Mouse (Mus musculus): Measurements from ENCODE around the gene Nkpd1. TPM values are rescaled to one million over a fixed set of nuclear protein-coding genes. Genes with fewer than 3 reads are reported as not detected.

Nkpd1 gene
- polyA plus RNA-seq, 2 experiments = 0.01 TPM; not detected in 1

DNA sequence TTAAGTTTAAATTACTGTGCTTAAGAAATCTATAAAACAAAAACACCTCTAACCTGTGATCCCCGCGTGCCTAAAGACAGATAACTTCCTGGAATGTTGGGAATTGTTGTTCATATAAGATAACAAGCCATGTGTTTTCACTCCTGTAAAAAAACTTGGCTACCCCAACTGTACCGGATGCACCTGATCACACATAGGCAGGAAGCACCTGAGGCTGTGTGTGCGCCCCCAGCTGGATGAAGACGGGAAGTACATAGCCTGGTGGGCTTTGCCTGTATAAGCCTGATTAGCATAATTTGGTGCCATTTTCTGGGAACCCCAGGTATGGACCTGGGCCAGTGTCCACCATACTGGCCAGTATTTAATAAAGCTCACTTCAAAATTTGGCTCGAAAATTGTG lies 25.9 kb downstream of the Nkpd1 start:
- Histone ChIP-seq H3K27me3 (ENCODE audit: control insufficient read depth, insufficient read depth, low read length) (no peaks in the 10 kb centered on the region), H3K4me2 (ENCODE audit: low read depth) (no peak overlapping the region), H3K4me1 (replicated peaks; ENCODE audit: control insufficient read depth in 2 of 2, insufficient read depth in 2 of 2, low read length in 1 of 2) (peaks cover 0 to 9% of the 10 kb centered on the region in 2 experiments), H3K36me3 (replicated peaks; ENCODE audit: control insufficient read depth, insufficient read depth, low read depth) (no peaks in the 10 kb centered on the region; the same call in none of the 2 replicates), H3K27ac (no peak overlapping the region), H3K4me3 (ENCODE audit: insufficient read depth in 1 of 2, low read depth in 2 of 2, low read length in 2 of 2) (no peak overlapping the region), H3K9ac (replicated peaks) (no peak overlapping the region), H3K9me3 (ENCODE audit: control insufficient read depth, low read length) (no peaks in the 10 kb centered on the region)
- peak; percentile 73 for TF ChIP-seq CTCF (IDR thresholded peaks at IDR 0.05; ENCODE audit: low read depth)
- TF ChIP-seq EP300 (IDR thresholded peaks at IDR 0.05; ENCODE audit: low read depth) = no peak
- ATAC-seq (ENCODE audit: insufficient read depth) (no peak), DNase-seq (ENCODE audit: low read depth in 3 of 3, low spot score in 3 of 3) (no peak)
- 45% methylated on average over 6 of the region's 6 CpGs for WGBS (ENCODE audit: insufficient replicate concordance)

DNA sequence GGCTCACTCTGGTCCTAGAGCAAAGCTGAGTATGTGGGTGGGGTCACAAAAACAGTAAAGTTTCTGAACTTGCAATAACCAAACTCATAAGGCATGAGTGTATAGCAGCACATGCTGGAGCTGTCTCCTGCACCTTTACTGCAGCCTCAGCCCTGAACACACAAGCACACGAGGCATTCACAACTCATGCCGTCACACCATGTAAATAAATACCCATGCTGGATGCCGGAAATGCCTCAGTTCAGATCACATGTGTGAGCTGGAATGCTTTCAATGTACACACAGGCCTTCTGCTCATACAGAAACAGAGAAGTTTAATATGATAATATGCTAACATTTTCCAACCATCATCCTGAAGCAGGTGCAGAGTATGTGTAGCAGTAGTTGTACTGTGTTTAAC lies 28.4 kb downstream of the Nkpd1 start:
- H3K36me3 ChIP-seq (replicated peaks; ENCODE audit: control insufficient read depth, insufficient read depth, low read depth) = no peaks in the 10 kb centered on the region; the same call in 1 of the 2 replicates
- H3K4me1 ChIP-seq (replicated peaks; ENCODE audit: control insufficient read depth in 2 of 2, insufficient read depth in 2 of 2, low read length in 1 of 2) = peaks cover 0 to 11% of the 10 kb centered on the region in 2 experiments
- no peak overlapping the region for H3K4me3 ChIP-seq (ENCODE audit: insufficient read depth in 1 of 2, low read depth in 2 of 2, low read length in 2 of 2)
- no peak for TF ChIP-seq CTCF (IDR thresholded peaks at IDR 0.05; ENCODE audit: low read depth)
- TF ChIP-seq EP300 (IDR thresholded peaks at IDR 0.05; ENCODE audit: low read depth) = no peak
- no peaks in the 10 kb centered on the region for H3K9me3 ChIP-seq (ENCODE audit: control insufficient read depth, low read length)
- H3K27me3 ChIP-seq (ENCODE audit: control insufficient read depth, insufficient read depth, low read length) = no peaks in the 10 kb centered on the region
- ATAC-seq (ENCODE audit: insufficient read depth) (no peak), DNase-seq (ENCODE audit: low read depth in 3 of 3, low spot score in 3 of 3) (no peak)
- no peak overlapping the region for H3K27ac ChIP-seq
- WGBS (ENCODE audit: insufficient replicate concordance) = 74% methylated on average over 3 of the region's 3 CpGs
- H3K9ac ChIP-seq (replicated peaks) = no peak overlapping the region
- H3K4me2 ChIP-seq (ENCODE audit: low read depth) = no peak overlapping the region

DNA sequence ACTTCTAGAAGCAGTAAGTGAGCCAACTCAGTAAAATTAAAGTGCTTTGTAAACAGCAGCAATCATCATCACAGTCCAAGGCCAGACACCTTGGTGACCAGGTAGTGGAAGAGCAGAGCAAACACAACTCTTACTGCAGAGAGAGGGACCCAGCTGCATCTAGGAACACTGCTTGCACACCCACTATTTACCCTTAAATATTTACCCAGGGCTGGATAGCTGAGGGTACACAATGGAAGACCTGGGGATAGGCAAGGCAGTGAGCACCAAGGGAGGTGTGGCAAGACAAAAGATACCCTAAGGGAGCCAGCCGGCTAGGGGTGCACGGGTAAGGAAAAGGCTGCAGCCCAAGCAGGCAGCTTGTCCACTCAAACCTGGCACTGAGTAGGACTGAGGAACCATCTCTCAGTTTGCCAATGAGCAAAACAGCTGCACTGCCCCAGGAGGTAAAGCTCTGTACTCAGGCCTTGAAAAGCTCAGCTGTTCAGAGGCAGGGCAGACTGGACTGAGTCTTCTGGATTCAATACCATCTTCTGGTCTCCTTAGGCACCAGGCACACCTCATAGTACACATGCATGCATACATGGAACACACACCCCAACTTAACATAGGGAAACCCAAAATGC lies 29.8 kb downstream of the Nkpd1 start:
- Histone ChIP-seq H3K27ac (no peak overlapping the region), H3K27me3 (ENCODE audit: control insufficient read depth, insufficient read depth, low read length) (no peaks in the 10 kb centered on the region), H3K4me1 (replicated peaks; ENCODE audit: control insufficient read depth in 2 of 2, insufficient read depth in 2 of 2, low read length in 1 of 2) (peaks cover 0 to 16% of the 10 kb centered on the region in 2 experiments), H3K36me3 (replicated peaks; ENCODE audit: control insufficient read depth, insufficient read depth, low read depth) (no peaks in the 10 kb centered on the region; the same call in 1 of the 2 replicates), H3K9ac (replicated peaks) (no peak overlapping the region), H3K9me3 (ENCODE audit: control insufficient read depth, low read length) (no peaks in the 10 kb centered on the region), H3K4me2 (ENCODE audit: low read depth) (no peak overlapping the region), H3K4me3 (ENCODE audit: insufficient read depth in 1 of 2, low read depth in 2 of 2, low read length in 2 of 2) (no peak overlapping the region)
- DNase-seq (ENCODE audit: low read depth in 3 of 3, low spot score in 3 of 3) = no peak
- no peak for ATAC-seq (ENCODE audit: insufficient read depth)
- no peak for TF ChIP-seq EP300 (IDR thresholded peaks at IDR 0.05; ENCODE audit: low read depth)
- TF ChIP-seq CTCF (IDR thresholded peaks at IDR 0.05; ENCODE audit: low read depth) = no peak
- WGBS (ENCODE audit: insufficient replicate concordance) = 79% methylated on average over 2 of the region's 2 CpGs

DNA sequence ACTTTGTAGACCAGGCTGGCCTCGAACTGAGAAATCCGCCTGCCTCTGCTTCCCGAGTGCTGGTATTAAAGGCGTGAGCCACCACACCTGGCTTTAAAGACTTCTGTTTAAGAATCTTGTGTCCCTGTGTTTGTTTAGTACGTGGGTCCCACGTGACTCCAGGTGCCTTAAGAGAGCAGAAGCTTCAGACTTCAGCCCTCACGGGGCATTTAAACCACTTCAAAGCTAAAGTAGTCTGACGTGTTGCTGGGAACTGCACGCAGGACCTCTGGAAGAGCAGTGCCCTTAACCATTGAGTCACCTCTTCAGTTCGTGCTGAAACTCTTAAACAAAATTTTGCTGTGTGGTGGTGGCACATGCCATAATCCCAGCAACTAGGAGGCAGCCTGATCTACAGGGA lies 31.8 kb downstream of the Nkpd1 start:
- H3K27me3 ChIP-seq (ENCODE audit: control insufficient read depth, insufficient read depth, low read length) = no peaks in the 10 kb centered on the region
- WGBS (ENCODE audit: insufficient replicate concordance) = 91% methylated on average over 10 of the region's 10 CpGs
- no peak overlapping the region for H3K4me2 ChIP-seq (ENCODE audit: low read depth)
- ATAC-seq (ENCODE audit: insufficient read depth) (no peak), DNase-seq (ENCODE audit: low read depth in 3 of 3, low spot score in 3 of 3) (no peak)
- no peaks in the 10 kb centered on the region for H3K9me3 ChIP-seq (ENCODE audit: control insufficient read depth, low read length)
- no peak overlapping the region for H3K27ac ChIP-seq
- TF ChIP-seq CTCF (IDR thresholded peaks at IDR 0.05; ENCODE audit: low read depth) = no peak
- TF ChIP-seq EP300 (IDR thresholded peaks at IDR 0.05; ENCODE audit: low read depth) = no peak
- no peak overlapping the region for H3K4me3 ChIP-seq (ENCODE audit: insufficient read depth in 1 of 2, low read depth in 2 of 2, low read length in 2 of 2)
- H3K4me1 ChIP-seq (replicated peaks; ENCODE audit: control insufficient read depth in 2 of 2, insufficient read depth in 2 of 2, low read length in 1 of 2) = peaks cover 0 to 16% of the 10 kb centered on the region in 2 experiments; a peak in 3 of 4 replicates
- H3K9ac ChIP-seq (replicated peaks) = no peak overlapping the region
- peaks cover 13% of the 10 kb centered on the region; the same call in 1 of the 2 replicates for H3K36me3 ChIP-seq (replicated peaks; ENCODE audit: control insufficient read depth, insufficient read depth, low read depth)

DNA sequence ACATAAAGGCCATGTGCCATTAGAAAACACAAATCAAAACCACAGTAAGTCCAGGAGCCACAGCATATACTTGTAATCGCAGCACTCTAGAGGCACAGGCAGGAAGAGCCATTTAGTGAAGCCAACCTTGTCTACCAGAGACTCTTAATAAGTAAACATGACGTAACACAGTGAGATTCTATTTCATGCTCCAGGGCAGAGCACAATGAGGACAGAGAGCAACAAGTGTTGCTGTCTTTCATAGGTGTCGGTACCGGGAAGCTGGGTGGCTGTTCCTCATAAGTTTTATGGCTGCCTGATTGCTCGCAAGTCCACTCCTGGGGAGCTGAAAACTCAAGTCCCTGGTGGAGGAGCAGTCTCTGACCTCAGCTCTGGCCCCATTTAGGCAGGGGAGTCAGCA lies 34.0 kb downstream of the Nkpd1 start:
- DNase-seq (ENCODE audit: low read depth in 3 of 3, low spot score in 3 of 3) = no peak
- H3K27ac ChIP-seq = no peak overlapping the region
- no peak for ATAC-seq (ENCODE audit: insufficient read depth)
- H3K4me2 ChIP-seq (ENCODE audit: low read depth) = no peak overlapping the region
- TF ChIP-seq CTCF (IDR thresholded peaks at IDR 0.05; ENCODE audit: low read depth) = no peak
- TF ChIP-seq EP300 (IDR thresholded peaks at IDR 0.05; ENCODE audit: low read depth) = no peak
- peaks cover 0 to 9% of the 10 kb centered on the region in 2 experiments; a peak in 3 of 4 replicates for H3K4me1 ChIP-seq (replicated peaks; ENCODE audit: control insufficient read depth in 2 of 2, insufficient read depth in 2 of 2, low read length in 1 of 2)
- peaks cover 27% of the 10 kb centered on the region; the same call in 1 of the 2 replicates for H3K36me3 ChIP-seq (replicated peaks; ENCODE audit: control insufficient read depth, insufficient read depth, low read depth)
- 82% methylated on average over 5 of the region's 5 CpGs for WGBS (ENCODE audit: insufficient replicate concordance)
- H3K4me3 ChIP-seq (ENCODE audit: insufficient read depth in 1 of 2, low read depth in 2 of 2, low read length in 2 of 2) = no peak overlapping the region
- H3K9me3 ChIP-seq (ENCODE audit: control insufficient read depth, low read length) = no peaks in the 10 kb centered on the region
- no peak overlapping the region for H3K9ac ChIP-seq (replicated peaks)
- no peaks in the 10 kb centered on the region for H3K27me3 ChIP-seq (ENCODE audit: control insufficient read depth, insufficient read depth, low read length)

Data from liver, embryonic 14.5 days (tissue).